Mouse (Mus musculus) right cerebral cortex, postnatal 10 days (tissue): Measurements from ENCODE around the gene Cacnb4.
A peak's percentile ranks its signal among the peaks of the same experiment; 100 is the strongest.

Experiments used
- DNase-seq, 2 experiments: peaks; one replicate each; pipeline ENCODE4 v3.0.0; 2021; ENCODE audit warnings: low spot score in 2 of 2

Gene Cacnb4

GRCm38 (mm10) chr2:52647255-52647998 lies 29.2 kb downstream of the Cacnb4 start:
- peak; percentile 56 to 72 for DNase-seq

- no peak for DNase-seq
Measured at GRCm38 (mm10) chr2:52643657-52644056, 33.0 kb downstream of the Cacnb4 start.

- no peak for DNase-seq
Measured at GRCm38 (mm10) chr2:52639530-52639875, 37.1 kb downstream of the Cacnb4 start.

DNA sequence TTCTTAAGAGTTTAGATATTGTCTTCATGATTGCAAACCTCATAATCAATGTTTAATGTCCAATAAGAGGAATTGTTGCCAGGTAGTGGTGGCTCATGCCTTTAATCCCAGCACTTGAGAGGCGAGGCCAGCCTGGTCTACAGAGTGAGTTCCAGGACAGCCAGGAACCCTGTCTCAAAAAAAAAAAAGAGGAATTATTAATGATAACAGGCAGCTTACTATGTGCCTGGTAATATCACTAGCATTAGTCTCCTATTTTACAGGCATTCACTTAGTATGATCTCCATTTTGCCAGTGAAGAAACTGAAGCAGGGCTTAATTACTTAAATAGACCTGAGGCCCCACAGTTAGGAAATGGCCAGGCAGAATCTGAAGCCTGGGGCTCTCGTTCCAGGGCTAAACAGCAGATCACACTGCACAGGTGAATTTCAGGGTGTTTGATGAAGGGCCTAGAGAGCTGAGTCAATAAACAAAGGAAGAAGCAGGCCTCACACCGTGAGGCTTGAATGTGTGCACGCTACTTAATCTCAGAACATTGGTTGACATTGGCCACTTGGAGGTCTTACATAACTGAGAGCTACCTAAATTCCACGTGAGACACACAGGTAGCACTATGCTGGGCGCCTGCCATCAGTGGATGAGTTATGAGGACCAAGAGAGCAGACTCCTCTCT lies 37.6 kb downstream of the Cacnb4 start:
- no peak for DNase-seq

DNA sequence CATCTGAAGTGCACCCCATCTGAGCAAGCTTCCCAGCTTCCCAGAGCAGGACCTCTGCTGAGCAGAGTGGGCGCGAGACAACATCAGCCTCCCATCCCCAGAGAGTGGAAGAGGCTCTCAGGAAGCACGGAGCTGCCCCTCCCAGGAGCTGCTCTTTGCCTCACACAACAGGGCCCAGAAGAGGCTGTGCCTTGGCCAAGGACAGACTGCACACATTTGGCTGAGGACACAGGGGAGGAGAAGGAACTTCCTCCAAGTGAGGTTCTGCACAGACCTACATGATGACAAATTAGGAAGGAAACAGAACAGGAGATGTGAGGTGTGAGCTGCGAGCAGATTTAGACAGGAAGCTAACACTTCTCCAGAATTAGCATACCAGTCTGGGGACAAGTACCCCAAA lies 38.4 kb downstream of the Cacnb4 start:
- DNase-seq, result peak in 1 of 2 experiments; percentile 53

- no peak for DNase-seq
Measured at GRCm38 (mm10) chr2:52636051-52636450, 40.6 kb downstream of the Cacnb4 start.

DNA sequence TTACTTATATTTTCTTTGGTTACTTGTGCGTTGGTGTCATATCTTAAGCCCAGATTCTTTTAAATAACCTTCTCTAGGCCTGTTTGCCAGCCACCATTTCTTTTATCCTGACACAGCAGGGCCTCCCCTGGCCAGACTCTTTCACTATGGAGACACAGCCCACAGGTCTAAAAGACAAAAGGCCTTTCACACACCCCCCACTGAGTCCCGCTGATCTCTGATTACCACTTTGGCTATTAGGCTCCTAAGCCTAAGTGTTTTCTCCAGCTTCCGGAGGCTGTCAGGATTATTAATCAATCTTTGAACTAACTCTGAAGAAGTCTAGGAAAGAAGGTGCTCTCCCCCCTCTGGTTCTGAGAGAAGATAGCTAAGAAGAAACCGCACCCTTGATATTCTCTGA lies 41.3 kb downstream of the Cacnb4 start:
- no peak for DNase-seq

- peak; percentile 70 to 83 for DNase-seq
Measured at GRCm38 (mm10) chr2:52632880-52633279, 43.8 kb downstream of the Cacnb4 start.

- DNase-seq, result peak; percentile 48 to 50
Measured at GRCm38 (mm10) chr2:52628186-52628585, 48.4 kb downstream of the Cacnb4 start.

DNA sequence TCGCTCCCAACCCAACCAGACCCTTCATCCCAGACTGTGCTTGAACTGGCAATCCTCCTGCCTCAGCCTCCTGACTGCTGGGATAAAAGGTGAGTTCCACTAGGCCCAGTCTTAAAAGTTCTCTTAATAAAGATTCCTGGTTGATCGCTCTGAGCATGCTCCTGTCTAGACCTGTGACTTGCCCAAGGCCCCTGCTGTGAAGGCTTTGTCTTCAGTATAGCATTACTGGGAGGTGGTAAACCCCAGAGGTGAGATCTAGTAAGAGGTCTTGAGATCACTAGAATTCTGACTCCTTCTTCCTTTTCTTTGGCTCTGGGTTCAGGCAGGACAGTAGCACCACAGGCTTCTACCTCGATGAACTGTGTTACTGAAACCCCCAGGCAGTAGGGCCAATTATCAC lies 50.4 kb downstream of the Cacnb4 start:
- DNase-seq, result no peak

DNA sequence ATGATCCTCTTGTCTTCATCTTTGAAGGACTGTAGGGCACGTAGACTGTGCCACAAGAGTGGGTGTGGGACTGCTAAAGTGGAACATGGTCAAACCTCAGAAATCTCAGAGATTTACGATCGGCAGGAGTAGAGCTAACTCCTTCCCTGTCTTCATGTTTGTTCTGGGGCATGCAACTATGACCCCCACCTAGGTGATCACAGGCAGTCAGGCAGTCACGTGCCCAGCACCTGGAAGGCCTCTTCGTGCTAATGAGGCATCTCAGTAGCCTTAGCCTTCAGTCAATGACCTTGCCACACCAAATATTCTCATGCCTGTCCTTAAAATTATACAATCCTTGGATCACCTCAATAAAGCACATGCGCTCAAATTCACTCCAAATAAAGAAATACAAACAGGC lies 50.9 kb downstream of the Cacnb4 start:
- no peak for DNase-seq

DNA sequence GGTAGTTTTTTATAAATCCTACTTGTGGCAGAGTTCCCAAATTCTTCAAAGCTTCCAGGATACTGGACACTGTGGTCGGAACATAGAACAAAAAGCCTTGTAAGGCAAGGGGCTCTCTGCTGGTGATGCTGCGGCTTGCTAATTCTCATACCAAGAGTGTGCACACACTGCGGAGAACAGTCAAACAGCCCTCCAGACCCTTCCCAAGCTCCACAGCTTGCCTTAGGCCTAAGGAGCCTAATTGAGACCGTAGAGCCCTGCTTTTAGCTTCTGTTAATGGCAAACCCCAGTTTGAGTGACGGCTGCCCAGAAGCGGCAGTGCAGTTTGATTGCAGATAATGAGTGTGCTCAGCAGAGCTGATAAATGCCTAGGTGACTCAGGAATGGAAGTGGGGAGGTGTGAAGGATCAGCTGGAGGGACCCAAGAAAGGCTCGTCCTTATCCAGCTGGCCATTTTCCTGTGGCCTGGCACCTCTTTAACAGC lies 52.7 kb downstream of the Cacnb4 start:
- no peak for DNase-seq

DNA sequence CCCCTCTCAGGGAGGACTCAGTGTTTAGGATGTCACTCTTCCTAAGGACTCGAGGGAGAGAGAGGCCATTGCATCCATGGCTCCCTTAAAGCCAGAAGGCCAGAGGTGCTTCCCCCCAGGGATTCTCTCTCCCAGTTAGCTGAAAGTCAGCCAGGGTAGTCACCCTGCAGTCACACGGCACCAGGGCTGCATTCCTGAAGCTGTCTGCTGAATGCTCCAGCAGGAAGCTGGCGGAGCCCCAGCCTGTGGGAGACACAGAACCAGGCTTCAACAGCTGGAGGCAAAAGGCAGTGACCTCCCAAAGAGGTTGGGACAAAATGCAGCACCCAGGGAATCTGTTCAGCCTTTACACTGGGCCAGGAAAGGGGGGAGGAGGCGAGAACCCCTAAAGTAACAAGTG lies 53.2 kb downstream of the Cacnb4 start:
- DNase-seq, result peak in 1 of 2 experiments; percentile 47

- no peak for DNase-seq
Measured at GRCm38 (mm10) chr2:52622616-52623015, 54.0 kb downstream of the Cacnb4 start.

GRCm38 (mm10) chr2:52619406-52619974 lies 57.1 kb downstream of the Cacnb4 start:
- no peak for DNase-seq

DNA sequence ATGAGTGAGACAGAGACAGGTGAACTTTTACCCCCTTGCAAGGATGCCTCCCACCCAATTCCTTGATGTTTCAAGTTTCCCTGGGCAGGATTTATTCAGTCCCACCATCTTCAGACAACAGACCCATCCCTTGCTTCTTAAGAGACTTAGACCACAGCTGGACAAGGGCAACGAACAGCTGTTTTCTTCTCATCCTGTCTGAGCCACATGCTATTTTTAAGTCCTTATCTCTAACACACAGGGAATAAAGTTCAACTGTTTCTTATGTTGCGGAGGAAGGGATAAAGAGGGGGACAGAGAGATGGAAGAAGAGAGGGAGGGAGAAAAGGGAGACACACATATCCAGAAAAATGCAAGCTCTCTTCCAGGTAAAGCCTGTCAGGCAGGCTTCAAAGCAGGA lies 57.8 kb downstream of the Cacnb4 start:
- DNase-seq, result no peak

- no peak for DNase-seq
Measured at GRCm38 (mm10) chr2:52615429-52615828, 61.2 kb downstream of the Cacnb4 start.

DNA sequence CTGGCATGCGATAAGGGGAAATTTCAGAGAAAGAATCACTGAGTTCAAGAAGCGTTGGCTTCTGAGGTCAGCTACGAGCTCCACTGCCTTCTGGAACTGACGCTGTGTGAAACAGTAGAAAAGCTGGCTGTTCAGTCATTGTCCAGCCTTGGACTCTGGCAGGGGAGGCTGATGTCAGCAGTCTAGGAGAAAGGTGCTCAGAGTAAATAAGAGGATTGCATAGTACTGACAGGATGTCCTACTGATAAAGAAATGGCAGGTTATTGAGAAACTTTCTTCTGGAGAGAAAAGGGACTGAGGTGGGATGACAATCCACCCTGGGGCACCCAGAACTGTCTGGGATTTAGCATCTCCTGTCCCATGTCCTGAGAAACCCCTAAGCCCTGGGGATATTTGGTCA lies 62.7 kb downstream of the Cacnb4 start:
- no peak for DNase-seq

DNA sequence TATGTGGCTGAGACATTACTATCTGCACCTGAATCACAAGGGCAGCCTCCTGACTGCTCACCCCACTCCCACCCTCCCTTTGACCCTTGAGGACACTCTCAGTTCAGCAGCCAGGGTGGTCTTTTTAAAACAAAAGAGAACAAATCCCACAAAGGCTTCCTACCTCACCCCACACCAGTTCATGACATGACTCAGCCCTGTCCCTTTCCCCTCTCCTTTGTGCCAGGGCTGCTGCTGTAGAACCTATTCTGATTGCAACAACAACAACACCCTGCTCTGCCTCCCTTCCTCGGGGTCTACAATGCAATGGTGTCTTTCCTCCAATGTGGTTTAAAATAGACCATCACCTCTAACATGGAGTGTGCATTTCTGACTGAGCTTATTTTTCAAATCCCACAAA lies 67.1 kb downstream of the Cacnb4 start:
- no peak for DNase-seq

- no peak for DNase-seq
Measured at GRCm38 (mm10) chr2:52607857-52608485, 68.7 kb downstream of the Cacnb4 start.

GRCm38 (mm10) chr2:52606331-52606730 lies 70.3 kb downstream of the Cacnb4 start:
- DNase-seq, result no peak

DNA sequence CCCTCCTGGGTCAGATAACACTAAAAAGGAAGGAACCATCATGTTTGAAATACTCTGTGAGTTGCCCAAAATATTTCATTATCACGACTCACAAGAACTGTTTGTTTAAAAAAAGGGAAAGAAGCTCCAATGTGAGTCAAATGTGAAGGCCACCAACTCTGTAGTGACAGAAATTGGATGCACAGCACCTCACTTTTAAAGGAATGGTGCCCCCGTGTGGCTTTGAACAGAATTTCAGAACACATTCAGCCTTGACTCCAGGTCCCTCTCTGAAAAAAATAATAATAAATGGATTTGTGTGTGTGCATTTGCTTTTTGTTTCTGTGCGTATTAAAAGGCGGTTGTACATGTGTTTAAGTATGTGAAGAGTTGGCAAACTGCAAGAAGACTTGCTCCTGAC lies 71.3 kb downstream of the Cacnb4 start:
- peak; percentile 66 to 84 for DNase-seq

- DNase-seq, result no peak
Measured at GRCm38 (mm10) chr2:52604651-52605020, 72.0 kb downstream of the Cacnb4 start.
